Mouse (Mus musculus): ENCODE measurements around the gene Invs.

- TF ChIP-seq CTCF (IDR thresholded peaks at IDR 0.05) (no peak), EP300 (IDR thresholded peaks at IDR 0.05; ENCODE audit: insufficient read depth, low read depth, low read length) (no peak)
Measured at GRCm38 (mm10) chr4:48413473-48413872, 133.9 kb downstream of the Invs start.
